Mouse (Mus musculus): ENCODE measurements at regions not wholly inside any gene's neighbourhood (a gene's known extent, or its start where the extent isn't known, plus 50 kb on each side); places are given as distances from the start of the nearest gene placed in this dataset.

DNA sequence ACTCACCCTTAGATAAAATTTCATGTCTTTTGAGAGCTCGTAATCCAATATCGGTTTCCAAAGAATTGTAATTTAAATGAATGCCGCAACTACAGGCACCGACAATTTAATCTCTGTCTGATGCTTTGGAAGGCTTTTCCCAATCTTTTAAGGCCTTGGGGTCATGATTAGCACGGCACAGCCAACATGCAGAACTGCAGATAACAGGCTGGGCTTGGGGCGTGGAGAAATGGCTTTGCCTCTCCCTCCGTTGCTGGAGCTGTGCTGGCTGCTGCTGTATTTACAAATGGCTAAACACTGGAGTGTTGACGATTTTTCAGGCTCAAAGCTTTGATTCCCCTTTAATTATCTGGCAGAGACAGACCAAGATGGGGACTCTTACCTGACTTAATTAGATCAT, 101.3 kb upstream of the Mphosph6 start:
- 57% methylated on average over 8 of the region's 8 CpGs for WGBS
- no peak overlapping the region for H3K27ac ChIP-seq (ENCODE audit: low read length)

DNA sequence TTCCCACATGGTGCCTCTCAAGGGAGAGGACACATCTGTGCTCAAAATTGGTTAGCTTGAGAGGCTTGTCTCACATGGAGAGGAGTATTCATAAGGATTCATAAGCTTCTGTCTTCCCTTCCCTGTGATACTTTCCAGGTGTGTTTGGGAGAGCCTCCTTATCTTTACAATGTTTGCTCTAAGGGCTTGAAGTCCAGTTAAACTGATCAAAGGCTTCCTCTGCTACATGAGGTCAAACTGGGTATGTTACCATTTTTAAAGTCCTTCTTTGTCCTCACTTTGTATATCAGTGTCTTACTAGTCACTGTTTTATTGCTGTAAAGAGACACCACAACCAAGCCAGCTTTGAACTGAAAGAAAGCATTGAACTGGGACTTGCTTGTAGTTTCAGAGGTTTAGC, 98.1 kb upstream of the Mphosph6 start:
- no peak overlapping the region for H3K27ac ChIP-seq (ENCODE audit: low read length)
- no peak overlapping the region for H3K4me3 ChIP-seq (ENCODE audit: low read depth, low read length)
- no peak for ATAC-seq (ENCODE audit: insufficient number of reproducible peaks, insufficient read depth, low FRiP score, low read depth)
- H3K9me3 ChIP-seq (ENCODE audit: control insufficient read depth, low read depth, low read length): no peaks in the 10 kb centered on the region
- H3K9ac ChIP-seq (replicated peaks; ENCODE audit: low read depth, low read length): no peak overlapping the region
- H3K4me1 ChIP-seq (ENCODE audit: control insufficient read depth, insufficient read depth, low read length): no peaks in the 10 kb centered on the region
- H3K27me3 ChIP-seq (ENCODE audit: control insufficient read depth, insufficient read depth, low read length): no peaks in the 10 kb centered on the region
- H3K36me3 ChIP-seq (ENCODE audit: control insufficient read depth, insufficient read depth, low read length): no peaks in the 10 kb centered on the region
- H3K4me2 ChIP-seq (replicated peaks; ENCODE audit: low read depth, low read length): no peak overlapping the region

More for the DNA sequence above, 101.3 kb upstream of the Mphosph6 start:
- Histone ChIP-seq H3K9ac (replicated peaks; ENCODE audit: low read depth, low read length) (no peak overlapping the region), H3K36me3 (ENCODE audit: control insufficient read depth, insufficient read depth, low read length) (no peaks in the 10 kb centered on the region), H3K27me3 (ENCODE audit: control insufficient read depth, insufficient read depth, low read length) (no peaks in the 10 kb centered on the region), H3K4me2 (replicated peaks; ENCODE audit: low read depth, low read length) (no peak overlapping the region), H3K4me3 (ENCODE audit: low read depth, low read length) (no peak overlapping the region), H3K4me1 (ENCODE audit: control insufficient read depth, insufficient read depth, low read length) (no peaks in the 10 kb centered on the region), H3K9me3 (ENCODE audit: control insufficient read depth, low read depth, low read length) (no peaks in the 10 kb centered on the region)
- no peak for ATAC-seq (ENCODE audit: insufficient number of reproducible peaks, insufficient read depth, low FRiP score, low read depth)

DNA sequence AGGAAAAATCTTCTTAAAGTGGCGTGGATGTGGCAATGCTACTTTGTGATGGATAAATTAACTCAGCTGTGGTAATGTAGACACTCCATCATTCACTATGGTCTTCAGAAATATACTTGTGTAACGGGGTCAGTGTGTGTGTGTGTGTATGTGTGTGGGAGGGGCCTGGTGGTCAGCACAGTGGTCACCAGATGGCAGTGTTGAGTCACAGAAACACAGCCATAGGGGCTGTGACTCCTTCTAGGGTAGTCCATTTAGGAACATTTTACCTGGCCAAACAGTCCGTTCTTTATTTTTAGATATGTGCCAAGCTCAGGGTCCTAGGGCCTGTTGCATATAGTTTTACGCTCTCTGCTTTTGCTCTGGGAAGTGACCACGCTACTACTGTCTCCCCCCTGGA, 96.3 kb upstream of the Mphosph6 start:
- H3K4me3 ChIP-seq (ENCODE audit: low read depth, low read length): no peak overlapping the region

DNA sequence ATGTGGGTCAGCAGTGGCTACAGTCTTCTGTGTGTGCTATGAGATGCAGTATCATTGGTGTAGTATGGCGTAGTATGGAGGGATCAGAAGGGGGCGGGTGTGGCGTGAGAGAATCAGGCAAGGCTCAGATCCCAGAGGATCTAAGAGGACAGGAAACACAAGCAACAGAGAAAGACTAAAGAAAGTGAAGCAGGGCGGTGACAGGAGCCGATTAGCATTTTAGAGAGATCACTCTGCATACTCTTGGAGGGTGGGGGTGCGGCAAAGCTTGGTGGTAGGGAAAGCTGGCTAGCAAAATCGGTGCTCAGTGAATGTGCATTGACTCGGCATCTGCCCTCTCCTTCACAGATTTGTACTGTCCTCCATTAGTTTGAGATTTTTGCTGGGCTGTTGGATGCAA, 93.1 kb upstream of the Mphosph6 start:
- H3K9me3 ChIP-seq (ENCODE audit: control insufficient read depth, low read depth, low read length): no peaks in the 10 kb centered on the region
- H3K4me1 ChIP-seq (ENCODE audit: control insufficient read depth, insufficient read depth, low read length): no peaks in the 10 kb centered on the region
- 51% methylated on average over 8 of the region's 8 CpGs for WGBS
- H3K4me3 ChIP-seq (ENCODE audit: low read depth, low read length): no peak overlapping the region
- no peak for ATAC-seq (ENCODE audit: insufficient number of reproducible peaks, insufficient read depth, low FRiP score, low read depth)
- no peak overlapping the region for H3K9ac ChIP-seq (replicated peaks; ENCODE audit: low read depth, low read length)
- H3K27me3 ChIP-seq (ENCODE audit: control insufficient read depth, insufficient read depth, low read length): no peaks in the 10 kb centered on the region
- no peak overlapping the region for H3K4me2 ChIP-seq (replicated peaks; ENCODE audit: low read depth, low read length)
- H3K27ac ChIP-seq (ENCODE audit: low read length): no peak overlapping the region
- no peaks in the 10 kb centered on the region for H3K36me3 ChIP-seq (ENCODE audit: control insufficient read depth, insufficient read depth, low read length)

More for the DNA sequence above, 96.3 kb upstream of the Mphosph6 start:
- no peaks in the 10 kb centered on the region for H3K36me3 ChIP-seq (ENCODE audit: control insufficient read depth, insufficient read depth, low read length)
- no peaks in the 10 kb centered on the region for H3K9me3 ChIP-seq (ENCODE audit: control insufficient read depth, low read depth, low read length)
- no peak overlapping the region for H3K9ac ChIP-seq (replicated peaks; ENCODE audit: low read depth, low read length)
- no peak for ATAC-seq (ENCODE audit: insufficient number of reproducible peaks, insufficient read depth, low FRiP score, low read depth)
- WGBS: 74% methylated on average over 5 of the region's 5 CpGs
- no peak overlapping the region for H3K27ac ChIP-seq (ENCODE audit: low read length)
- no peaks in the 10 kb centered on the region for H3K4me1 ChIP-seq (ENCODE audit: control insufficient read depth, insufficient read depth, low read length)
- H3K4me2 ChIP-seq (replicated peaks; ENCODE audit: low read depth, low read length): no peak overlapping the region
- H3K27me3 ChIP-seq (ENCODE audit: control insufficient read depth, insufficient read depth, low read length): no peaks in the 10 kb centered on the region

DNA sequence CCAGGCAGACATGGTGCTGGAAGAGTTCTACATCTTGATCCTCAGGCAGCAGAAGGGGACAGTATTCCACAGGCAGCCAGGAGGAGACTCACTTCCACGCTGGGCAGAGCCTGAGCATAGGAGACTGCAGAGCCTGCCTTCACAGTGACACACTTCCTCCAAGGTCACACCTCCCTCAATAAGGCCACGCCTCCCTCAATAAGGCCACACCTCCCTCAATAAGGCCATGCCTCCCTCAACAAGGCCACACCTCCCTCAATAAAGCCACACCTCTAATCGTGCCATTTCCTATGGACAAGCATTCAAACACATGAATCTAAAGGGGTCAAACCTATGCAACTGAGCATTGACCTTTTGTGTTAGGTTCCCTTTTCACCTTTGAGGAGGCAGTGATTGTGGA, 88.5 kb upstream of the Mphosph6 start:
- Histone ChIP-seq H3K4me3 (ENCODE audit: low read depth, low read length) (no peak overlapping the region), H3K4me2 (replicated peaks; ENCODE audit: low read depth, low read length) (no peak overlapping the region), H3K36me3 (ENCODE audit: control insufficient read depth, insufficient read depth, low read length) (no peaks in the 10 kb centered on the region), H3K9me3 (ENCODE audit: control insufficient read depth, low read depth, low read length) (no peaks in the 10 kb centered on the region), H3K4me1 (ENCODE audit: control insufficient read depth, insufficient read depth, low read length) (no peaks in the 10 kb centered on the region), H3K9ac (replicated peaks; ENCODE audit: low read depth, low read length) (no peak overlapping the region), H3K27me3 (ENCODE audit: control insufficient read depth, insufficient read depth, low read length) (no peaks in the 10 kb centered on the region), H3K27ac (ENCODE audit: low read length) (no peak overlapping the region)
- ATAC-seq (ENCODE audit: insufficient number of reproducible peaks, insufficient read depth, low FRiP score, low read depth): no peak
- WGBS: 67% methylated on average over 3 of the region's 3 CpGs

DNA sequence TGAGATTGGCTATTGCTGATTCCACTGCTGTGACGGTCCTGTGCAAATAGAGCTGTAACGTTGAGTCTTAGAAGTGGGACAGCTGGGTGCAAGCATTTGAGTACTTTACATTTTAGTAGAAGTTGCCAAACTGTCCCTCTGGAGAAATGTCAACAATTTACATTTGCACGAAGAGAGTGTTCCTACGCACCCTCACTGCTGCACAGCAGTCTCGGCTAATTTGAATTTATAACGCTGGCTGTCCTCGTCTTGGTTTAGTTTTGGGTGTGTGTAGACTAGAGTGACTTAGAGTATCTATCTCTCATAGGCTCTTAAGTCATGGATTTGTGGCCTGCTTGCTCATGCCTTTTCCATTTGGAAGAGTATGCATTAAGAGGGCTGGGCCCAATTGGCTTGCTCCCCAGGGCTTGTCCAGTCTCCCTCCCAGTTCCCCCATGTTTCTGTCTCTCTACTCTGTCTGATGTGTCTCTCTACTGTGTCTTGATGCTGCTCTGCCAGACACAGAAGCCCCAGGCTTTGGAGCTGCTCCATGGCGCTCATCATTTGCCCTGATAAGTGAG, 79.8 kb upstream of the Mphosph6 start:
- 43% methylated on average over 8 of the region's 8 CpGs for WGBS
- no peaks in the 10 kb centered on the region for H3K9me3 ChIP-seq (ENCODE audit: control insufficient read depth, low read depth, low read length)
- H3K27me3 ChIP-seq (ENCODE audit: control insufficient read depth, insufficient read depth, low read length): no peaks in the 10 kb centered on the region
- H3K36me3 ChIP-seq (ENCODE audit: control insufficient read depth, insufficient read depth, low read length): no peaks in the 10 kb centered on the region
- H3K4me1 ChIP-seq (ENCODE audit: control insufficient read depth, insufficient read depth, low read length): no peaks in the 10 kb centered on the region
- ATAC-seq (ENCODE audit: insufficient number of reproducible peaks, insufficient read depth, low FRiP score, low read depth): peak; percentile 42; the same call in 1 of the 2 replicates
- H3K4me2 ChIP-seq (replicated peaks; ENCODE audit: low read depth, low read length): no peak overlapping the region
- H3K27ac ChIP-seq (ENCODE audit: low read length): peak overlapping the region; percentile 44; the same call in 1 of the 2 replicates
- no peak overlapping the region for H3K4me3 ChIP-seq (ENCODE audit: low read depth, low read length)
- no peak overlapping the region for H3K9ac ChIP-seq (replicated peaks; ENCODE audit: low read depth, low read length)

DNA sequence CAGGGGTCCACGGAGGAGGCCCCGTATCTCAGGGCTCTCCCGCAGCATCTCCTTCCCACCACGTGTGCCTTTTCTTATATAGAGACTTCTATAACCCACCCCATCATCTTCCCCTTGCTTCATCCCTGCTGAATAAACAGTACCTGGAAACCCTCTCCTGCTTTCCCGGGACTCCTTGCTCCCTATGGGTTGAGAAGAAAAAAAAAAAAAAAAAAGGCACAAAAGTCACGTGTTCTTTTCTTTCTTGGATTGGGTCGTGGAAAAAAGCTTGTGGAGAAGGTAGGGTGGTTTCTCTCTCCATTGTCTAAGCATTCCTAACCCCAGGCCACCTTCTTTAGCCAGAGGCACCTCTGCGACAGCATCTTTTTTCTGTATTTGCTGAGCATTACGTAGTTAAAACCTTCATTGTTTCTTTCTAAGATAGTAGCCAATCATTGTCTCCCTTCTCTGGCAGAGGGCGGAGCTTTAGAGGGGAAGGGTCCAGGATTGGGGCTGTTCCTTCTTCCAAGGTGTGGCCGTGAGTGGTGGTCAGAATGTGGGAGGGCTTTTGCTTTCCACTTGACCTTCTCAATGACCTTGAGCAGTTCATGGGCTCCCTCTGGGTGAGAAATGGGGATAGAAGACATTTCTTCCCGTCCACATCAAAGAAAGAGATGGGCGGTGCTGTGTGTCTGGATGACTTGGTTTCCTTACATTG, 78.7 kb upstream of the Mphosph6 start:
- no peaks in the 10 kb centered on the region for H3K27me3 ChIP-seq (ENCODE audit: control insufficient read depth, insufficient read depth, low read length)
- no peak for ATAC-seq (ENCODE audit: insufficient number of reproducible peaks, insufficient read depth, low FRiP score, low read depth)
- H3K4me2 ChIP-seq (replicated peaks; ENCODE audit: low read depth, low read length): no peak overlapping the region
- 72% methylated on average over 13 of the region's 13 CpGs for WGBS
- H3K9ac ChIP-seq (replicated peaks; ENCODE audit: low read depth, low read length): no peak overlapping the region
- H3K36me3 ChIP-seq (ENCODE audit: control insufficient read depth, insufficient read depth, low read length): no peaks in the 10 kb centered on the region
- no peak overlapping the region for H3K4me3 ChIP-seq (ENCODE audit: low read depth, low read length)
- no peaks in the 10 kb centered on the region for H3K4me1 ChIP-seq (ENCODE audit: control insufficient read depth, insufficient read depth, low read length)
- H3K9me3 ChIP-seq (ENCODE audit: control insufficient read depth, low read depth, low read length): no peaks in the 10 kb centered on the region
- H3K27ac ChIP-seq (ENCODE audit: low read length): no peak overlapping the region

DNA sequence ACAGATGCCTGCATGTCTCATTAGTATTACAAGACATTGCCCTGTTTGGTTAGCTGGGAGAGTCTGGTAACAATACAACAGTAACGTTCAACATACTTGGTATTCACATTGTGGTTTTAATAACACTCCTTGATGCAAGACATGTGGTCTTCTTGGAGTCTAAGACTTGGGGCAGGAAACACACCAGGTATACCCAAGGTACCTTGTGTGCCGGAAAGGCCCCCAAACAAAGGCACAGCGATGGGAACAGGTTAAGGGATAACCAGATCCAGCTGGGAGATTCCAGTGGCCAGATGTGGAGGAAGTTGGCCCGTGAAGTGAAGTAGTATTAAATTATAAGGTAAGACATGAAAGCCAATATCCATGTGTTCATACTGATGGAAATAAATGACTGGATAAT, 71.9 kb upstream of the Mphosph6 start:
- H3K4me3 ChIP-seq (ENCODE audit: low read depth, low read length): no peak overlapping the region
- H3K9me3 ChIP-seq (ENCODE audit: control insufficient read depth, low read depth, low read length): no peaks in the 10 kb centered on the region
- H3K27ac ChIP-seq (ENCODE audit: low read length): no peak overlapping the region
- no peaks in the 10 kb centered on the region for H3K36me3 ChIP-seq (ENCODE audit: control insufficient read depth, insufficient read depth, low read length)
- no peaks in the 10 kb centered on the region for H3K27me3 ChIP-seq (ENCODE audit: control insufficient read depth, insufficient read depth, low read length)
- ATAC-seq (ENCODE audit: insufficient number of reproducible peaks, insufficient read depth, low FRiP score, low read depth): no peak
- no peak overlapping the region for H3K9ac ChIP-seq (replicated peaks; ENCODE audit: low read depth, low read length)
- H3K4me2 ChIP-seq (replicated peaks; ENCODE audit: low read depth, low read length): no peak overlapping the region
- 78% methylated on average over 4 of the region's 4 CpGs for WGBS
- no peaks in the 10 kb centered on the region for H3K4me1 ChIP-seq (ENCODE audit: control insufficient read depth, insufficient read depth, low read length)

DNA sequence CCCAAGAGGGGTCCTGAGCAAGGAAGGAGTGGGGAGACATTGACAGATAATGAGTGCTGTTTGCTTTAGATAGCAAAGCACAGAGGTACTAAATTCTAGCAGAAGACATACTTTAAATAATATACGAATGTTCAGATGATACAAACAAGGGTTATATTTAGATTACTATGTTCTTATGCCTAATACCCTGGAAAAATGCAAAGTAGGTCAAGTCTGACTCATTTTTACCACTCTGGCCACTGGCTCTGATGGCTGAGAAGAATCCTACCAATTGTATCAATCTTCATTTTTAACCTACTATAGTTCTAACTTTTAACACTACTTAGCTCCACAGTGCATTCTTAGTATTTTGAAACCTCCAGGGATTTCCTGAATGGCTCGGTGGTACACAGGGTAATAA, 65.4 kb upstream of the Mphosph6 start:
- Histone ChIP-seq H3K9me3 (ENCODE audit: control insufficient read depth, low read depth, low read length) (no peaks in the 10 kb centered on the region), H3K4me2 (replicated peaks; ENCODE audit: low read depth, low read length) (no peak overlapping the region), H3K4me3 (ENCODE audit: low read depth, low read length) (no peak overlapping the region), H3K9ac (replicated peaks; ENCODE audit: low read depth, low read length) (no peak overlapping the region), H3K27ac (ENCODE audit: low read length) (no peak overlapping the region), H3K4me1 (ENCODE audit: control insufficient read depth, insufficient read depth, low read length) (no peaks in the 10 kb centered on the region), H3K36me3 (ENCODE audit: control insufficient read depth, insufficient read depth, low read length) (no peaks in the 10 kb centered on the region), H3K27me3 (ENCODE audit: control insufficient read depth, insufficient read depth, low read length) (no peaks in the 10 kb centered on the region)
- ATAC-seq (ENCODE audit: insufficient number of reproducible peaks, insufficient read depth, low FRiP score, low read depth): no peak
- 68% methylated on average over 2 of the region's 2 CpGs for WGBS
